Mouse (Mus musculus) lung, postnatal 0 days (tissue): ENCODE results near the gene Hist2h2ac. TPM values are rescaled to one million over a fixed set of nuclear protein-coding genes. Genes with fewer than 3 reads are reported as not detected.
A peak's percentile ranks its signal among the peaks of the same experiment; 100 is the strongest.

Experiments used
- ATAC-seq: fragments of 200-750 bp; cut with Nextera tagmentation; 2 replicates; pipeline ENCODE4 v1.8.0; 2017; ENCODE audit warnings: moderate library complexity
- DNase-seq: peaks from one replicate; pipeline ENCODE4 v3.0.0-alpha.2; 2016; ENCODE audit warnings: low spot score
- H3K27ac ChIP-seq: fragments of 300-500 bp; sonication (generic); 2 replicates; pipeline ENCODE4 v1.5.1; 2014; ENCODE audit warnings: antibody characterized with exemption, mild to moderate bottlenecking, low read length, mixed read lengths
- H3K27me3 ChIP-seq: fragments of 300-500 bp; sonication (generic); replicated peaks from 2 replicates; pipeline ENCODE4 v1.6.1; 2014; ENCODE audit warnings: low read length, mixed read lengths; ENCODE audit not compliant: insufficient read depth
- H3K36me3 ChIP-seq: fragments of 300-500 bp; sonication (generic); 2 replicates; pipeline ENCODE4 v1.6.1; 2014; ENCODE audit warnings: low read length, mixed read lengths; ENCODE audit not compliant: insufficient read depth
- H3K4me1 ChIP-seq: fragments of 300-500 bp; sonication (generic); 2 replicates; pipeline ENCODE4 v1.6.1; 2014; ENCODE audit warnings: antibody characterized with exemption, low read depth, low read length, mixed read lengths; ENCODE audit not compliant: insufficient read depth
- H3K4me2 ChIP-seq: fragments of 300-500 bp; sonication (generic); replicated peaks from 2 replicates; pipeline ENCODE4 v1.6.1; 2014; ENCODE audit warnings: low read depth, mild to moderate bottlenecking, low read length, moderate library complexity, mixed read lengths
- H3K4me3 ChIP-seq: fragments of 300-500 bp; sonication (generic); 2 replicates; pipeline ENCODE4 v1.5.1; 2014; ENCODE audit warnings: low read depth, low read length
- H3K9ac ChIP-seq: fragments of 300-500 bp; sonication (generic); replicated peaks from 2 replicates; pipeline ENCODE4 v1.6.1; 2014; ENCODE audit warnings: low read depth, mild to moderate bottlenecking
- H3K9me3 ChIP-seq: fragments of 300-500 bp; sonication (generic); 2 replicates; pipeline ENCODE4 v1.6.1; 2016; ENCODE audit warnings: low read length, mixed read lengths
- CTCF ChIP-seq: IDR thresholded peaks from 2 replicates; pipeline ENCODE4 v1.5.1; 2016; ENCODE audit warnings: antibody characterized with exemption, mild to moderate bottlenecking
- EP300 ChIP-seq: IDR thresholded peaks from 2 replicates; pipeline ENCODE4 v1.6.1; 2016; ENCODE audit warnings: antibody characterized with exemption, mild to moderate bottlenecking, control low read depth
- whole genome bisulfite sequencing: fragments of 180-500 bp; shearing (Covaris S2); extraction: QIAGEN DNeasy Blood & Tissue Kit; methylation state at CpG from one replicate; pipeline ENCODE4 v1.1.7; 2014; 5-methylcytosine and 5-hydroxymethylcytosine counted together
- microRNA-seq: library from miRNA; unstranded; fragments of <30 nt; microRNA quantifications from one replicate; pipeline ENCODE4, GENCODE M21; 2016
- polyA plus RNA-seq: library from polyadenylated mRNA; unstranded; fragments of >200 nt; fragmentation: Nextera tagmentation; extraction: Ambion mirVana; gene quantifications from 2 replicates; pipeline ENCODE4 v1.2.1, GENCODE M21; 2015

Hist2h2ac gene
- polyA plus RNA-seq, 1 experiment from 2014 or later, result 3.0 TPM

DNA sequence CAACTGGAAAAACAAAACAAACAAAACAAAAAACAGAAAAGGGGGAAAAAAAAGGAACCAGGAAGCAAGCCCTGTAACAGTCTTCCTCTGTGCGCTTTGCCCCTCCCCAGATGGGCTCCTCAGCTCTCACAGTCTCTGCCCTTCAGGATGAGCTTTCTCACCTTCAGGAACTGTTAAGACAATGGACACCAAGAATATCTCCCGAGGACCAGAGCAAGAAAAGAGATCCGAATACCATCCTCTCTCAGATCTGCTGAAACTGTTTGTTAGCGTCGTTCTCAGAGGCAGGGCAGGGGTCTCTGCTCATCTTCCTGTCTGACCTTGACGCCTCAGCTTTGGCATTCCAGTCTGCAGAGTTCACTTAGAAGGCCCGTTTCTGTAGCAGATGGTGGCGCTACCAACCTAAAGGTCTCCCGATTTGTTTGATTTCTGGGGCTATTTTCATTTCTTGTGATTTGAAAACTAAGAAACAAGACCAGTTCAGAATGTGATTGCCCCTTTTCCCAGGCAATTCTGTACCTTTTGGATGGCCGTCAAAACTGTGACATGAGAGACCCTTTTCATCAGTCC lies 49.6 kb downstream of the Hist2h2ac start:
- H3K4me3 ChIP-seq, result peak overlapping the region; percentile 81; the same call in 1 of the 2 replicates
- H3K4me1 ChIP-seq, result peaks cover 19% of the 10 kb centered on the region; the same call in 1 of the 2 replicates
- 0 out of 2 replicates have a peak, but pooled peaks cover 6% of the 10 kb centered on the region for H3K36me3 ChIP-seq
- no peaks in the 10 kb centered on the region for H3K9me3 ChIP-seq
- TF ChIP-seq CTCF (no peak), EP300 (no peak)
- H3K27ac ChIP-seq, result peak overlapping the region; percentile 99
- peak overlapping the region; percentile 87 for H3K4me2 ChIP-seq
- ATAC-seq, result no peak
- H3K9ac ChIP-seq, result 0 out of 2 replicates have a peak overlapping the region, but pooled peaks have one; percentile 5
- H3K27me3 ChIP-seq, result no peaks in the 10 kb centered on the region
- DNase-seq, result peak; percentile 27
- 42% methylated on average over 10 of the region's 10 CpGs for WGBS

Small RNA genes within 50 kb of the gene (microRNA-seq; reads per million reads assigned to microRNA genes)
- gene Gm44492, result not detected
- gene Gm47311, result not detected
- not detected for gene Gm47313

Other genes with a start within 250 kb of the Hist2h2ac start
- gene Plekho1, start 224.9 kb downstream of the Hist2h2ac start, polyA plus RNA-seq, result 53.5 and 55.4 TPM in 2 replicates
- 32.3 and 32.8 TPM in 2 replicates for gene Vps45, start 162.4 kb downstream of the Hist2h2ac start, polyA plus RNA-seq
- gene Otud7b, start 116.4 kb downstream of the Hist2h2ac start, polyA plus RNA-seq, result 30.2 and 30.6 TPM in 2 replicates
- 7.5 and 11.3 TPM in 2 replicates for gene Mtmr11, start 58.9 kb downstream of the Hist2h2ac start, polyA plus RNA-seq
- 64.4 and 68.4 TPM in 2 replicates for gene Sf3b4, start 48.5 kb downstream of the Hist2h2ac start, polyA plus RNA-seq
- gene Sv2a, start 39.7 kb downstream of the Hist2h2ac start, polyA plus RNA-seq, result 1.9 and 2.2 TPM in 2 replicates
- 50.1 and 51.1 TPM in 2 replicates for gene Bola1, start 1.2 kb downstream of the Hist2h2ac start, polyA plus RNA-seq
- gene Hist2h2ab, start 1.0 kb downstream of the Hist2h2ac start, polyA plus RNA-seq, result 0.31 TPM in 1 of 2 replicates, not detected in the other
- gene Hist2h2be, start 239 bp upstream of the Hist2h2ac start, polyA plus RNA-seq, result 2.3 and 4.0 TPM in 2 replicates
- gene Hist2h3c2, start 18.2 kb upstream of the Hist2h2ac start, polyA plus RNA-seq, result 1.8 and 2.2 TPM in 2 replicates
- gene Hist2h2aa2, start 19.4 kb upstream of the Hist2h2ac start, polyA plus RNA-seq, result 168 and 196 TPM in 2 replicates
- 56.2 and 60.0 TPM in 2 replicates for gene Hist2h2aa1, start 24.6 kb upstream of the Hist2h2ac start, polyA plus RNA-seq
- gene Hist2h3c1, start 25.8 kb upstream of the Hist2h2ac start, polyA plus RNA-seq, result 0.77 TPM in 1 of 2 replicates, not detected in the other
- 9.7 and 9.8 TPM in 2 replicates for gene Hist2h4, start 42.4 kb upstream of the Hist2h2ac start, polyA plus RNA-seq
- gene Hist2h3b, start 47.8 kb upstream of the Hist2h2ac start, polyA plus RNA-seq, result 12.5 and 12.9 TPM in 2 replicates
- 0.48 and 2.9 TPM in 2 replicates for gene Hist2h2bb, start 48.9 kb upstream of the Hist2h2ac start, polyA plus RNA-seq
- 4.7 and 5.3 TPM in 2 replicates for gene Fcgr1, start 73.1 kb upstream of the Hist2h2ac start, polyA plus RNA-seq
- 0.12 and 0.19 TPM in 2 replicates for gene BC107364, start 231.4 kb upstream of the Hist2h2ac start, polyA plus RNA-seq